Mouse (Mus musculus) ovary, adult 2 months (tissue): ENCODE measurements around the gene Sdf4. TPM values are rescaled to one million over a fixed set of nuclear protein-coding genes. Genes with fewer than 3 reads are reported as not detected.

Experiments
- polyA plus RNA-seq: library from polyadenylated mRNA; depleted of rRNA; stranded (reverse); fragments of >200 nt; gene quantifications from 2 replicates; pipeline ENCODE4 v1.2.3, GENCODE M21; 2012; rRNA removed

The Sdf4 gene
- polyA plus RNA-seq, result 48.7 and 65.1 TPM in 2 replicates

DNA sequence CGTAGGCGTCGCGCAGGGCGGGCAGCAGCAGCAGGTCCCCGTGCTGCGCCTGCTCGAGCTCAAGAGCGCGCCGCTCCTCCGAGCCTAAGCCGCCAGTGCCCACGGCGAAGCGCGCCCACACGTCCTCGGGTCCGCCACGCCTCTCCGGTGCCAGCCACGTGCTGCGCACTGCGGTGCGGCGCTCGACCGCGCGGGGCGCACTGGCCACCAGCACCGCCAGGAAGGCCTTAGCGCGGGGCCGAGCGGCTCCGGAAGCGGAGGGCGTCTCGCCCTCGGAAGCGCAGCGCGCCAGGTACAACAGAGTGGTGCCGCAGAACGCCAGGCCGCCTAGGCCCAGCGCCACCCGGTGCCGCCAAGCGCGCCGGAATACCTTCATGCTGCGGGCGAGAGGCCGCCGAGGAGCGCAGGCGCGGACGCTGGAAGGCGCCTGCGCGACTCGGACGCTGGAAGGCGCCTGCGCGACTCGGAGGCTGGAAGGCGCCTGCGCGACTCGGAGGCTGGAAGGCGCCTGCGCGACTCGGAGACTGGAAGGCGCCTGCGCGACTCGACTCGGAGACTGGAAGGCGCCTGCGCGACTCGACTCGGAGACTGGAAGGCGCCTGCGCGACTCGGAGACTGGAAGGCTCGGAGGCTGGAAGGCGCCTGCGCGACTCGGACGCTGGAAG is at the start of gene Sdf4, which contains the start of gene B3galt6:
Gene Sdf4, plus strand, starts transcription at position 632 of the 665 bp plus-strand sequence.
Gene B3galt6, minus strand, starts transcription at position 409 of the 665 bp plus-strand sequence.

DNA sequence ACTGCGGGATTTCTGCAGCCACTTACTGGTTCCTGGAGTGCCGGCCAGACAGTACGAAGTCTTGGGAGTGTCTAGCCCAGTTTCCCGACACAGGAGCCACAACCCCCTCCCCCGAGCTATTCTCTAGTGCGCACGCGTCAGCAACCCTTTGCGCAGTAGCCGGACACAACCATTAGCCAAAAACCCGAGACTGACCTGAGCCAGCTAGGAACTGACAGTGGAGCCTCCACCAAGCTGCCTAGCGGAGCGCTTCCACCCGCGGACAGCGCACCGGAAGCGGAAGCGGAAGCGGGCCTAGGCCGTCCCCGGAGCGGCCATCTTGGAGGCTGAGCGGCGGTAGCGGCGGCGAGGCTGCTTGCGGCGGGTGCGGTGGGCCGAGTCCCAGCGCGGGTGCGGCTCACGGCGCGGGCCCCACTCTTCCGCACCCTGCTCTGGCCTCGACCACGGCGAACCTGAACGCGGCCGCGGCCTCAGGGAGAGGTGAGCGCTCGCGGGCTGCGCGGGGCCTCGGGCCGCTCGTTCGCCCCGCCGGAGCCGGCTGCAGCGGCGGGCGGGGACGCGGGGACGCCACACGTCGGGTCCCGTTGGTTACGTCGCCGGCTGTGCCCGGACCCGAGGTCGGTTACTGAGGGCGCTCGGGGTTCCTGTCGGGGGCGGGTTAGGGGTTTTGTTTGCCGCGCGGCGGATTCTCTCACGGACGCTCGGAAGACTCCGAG is 49.0 kb upstream of the Sdf4 start, which contains the start of gene Ube2j2:
Gene Ube2j2, plus strand, starts transcription at position 298 of the 716 bp plus-strand sequence.

DNA sequence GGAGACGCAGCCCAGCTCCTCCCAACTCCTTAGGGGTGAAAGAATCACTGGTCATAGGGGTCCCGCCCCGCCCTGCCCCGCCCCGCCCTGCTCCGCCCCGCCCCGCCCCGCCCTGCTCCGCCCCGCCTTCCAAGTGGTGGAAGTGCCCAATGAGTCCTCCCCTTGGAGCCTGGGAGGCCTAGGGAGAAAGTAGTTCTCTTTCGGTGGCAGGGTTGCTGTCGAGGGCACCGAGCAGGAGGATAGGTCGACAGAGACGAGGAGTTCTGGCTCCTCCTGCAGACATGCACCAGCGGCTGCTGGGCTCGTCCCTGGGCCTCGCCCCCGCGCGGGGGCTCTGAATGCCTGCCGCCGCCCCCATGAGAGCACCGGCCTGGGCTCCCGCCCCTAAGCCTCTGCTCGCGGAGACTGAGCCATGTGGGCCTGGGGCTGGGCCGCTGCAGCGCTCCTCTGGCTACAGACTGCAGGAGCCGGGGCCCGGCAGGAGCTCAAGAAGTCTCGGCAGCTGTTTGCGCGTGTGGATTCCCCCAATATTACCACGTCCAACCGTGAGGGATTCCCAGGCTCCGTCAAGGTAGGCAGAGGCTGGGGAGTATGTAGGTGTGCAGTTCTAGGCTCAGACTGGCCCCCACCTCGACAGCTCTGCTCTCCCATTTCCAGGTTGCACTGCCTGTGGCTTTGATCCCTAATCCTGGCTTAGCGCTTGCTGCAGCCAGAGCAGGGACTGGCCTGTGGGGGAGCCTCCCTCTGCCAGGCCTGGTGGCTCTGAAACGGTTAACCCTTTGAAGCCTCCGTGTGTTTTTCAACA is 30.3 kb upstream of the Sdf4 start, which contains the start of gene C1qtnf12:
Gene C1qtnf12, plus strand, starts transcription at position 152 of the 805 bp plus-strand sequence.

DNA sequence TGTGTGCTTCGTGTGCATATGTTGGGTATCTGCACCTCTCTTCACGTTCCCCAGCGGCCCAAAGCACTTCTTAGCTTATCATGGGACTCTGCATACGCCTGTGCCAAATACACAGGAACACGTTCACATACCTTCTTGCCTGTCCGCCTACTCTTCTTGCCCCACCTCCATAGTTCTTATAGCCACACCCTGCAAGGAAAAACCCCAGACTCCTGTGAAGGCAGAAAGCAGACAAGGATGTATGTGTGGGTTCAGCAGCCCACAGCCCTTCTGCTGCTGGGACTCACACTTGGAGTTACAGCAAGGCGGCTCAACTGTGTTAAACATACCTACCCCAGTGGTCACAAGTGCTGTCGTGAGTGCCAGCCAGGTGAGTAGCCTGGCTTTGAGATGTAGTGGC is 21.0 kb downstream of the Sdf4 start, which contains the start of gene Tnfrsf4:
Gene Tnfrsf4, plus strand, starts transcription at position 207 of the 400 bp plus-strand sequence.

DNA sequence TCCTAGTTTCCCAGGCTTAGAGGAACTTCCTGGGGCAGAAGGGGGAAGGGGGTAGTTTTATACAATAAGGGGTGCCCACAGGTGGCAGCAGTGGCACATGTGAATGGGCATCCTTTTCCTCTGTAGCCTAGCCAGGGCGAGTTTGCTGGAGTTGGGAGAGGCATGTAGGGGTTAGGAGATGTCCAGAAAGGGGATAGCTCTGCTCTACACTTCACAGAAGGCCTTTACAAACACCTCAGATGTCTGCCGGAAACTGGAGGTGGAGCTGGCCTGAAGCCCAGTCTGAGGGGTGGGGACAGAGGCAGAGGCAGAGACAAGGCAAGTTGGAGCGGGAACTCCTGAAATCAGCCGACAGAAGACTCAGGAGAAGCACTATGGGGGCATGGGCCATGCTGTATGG is 33.3 kb downstream of the Sdf4 start, which contains the start of gene Tnfrsf18:
Gene Tnfrsf18, plus strand, starts transcription at position 152 of the 400 bp plus-strand sequence.

DNA sequence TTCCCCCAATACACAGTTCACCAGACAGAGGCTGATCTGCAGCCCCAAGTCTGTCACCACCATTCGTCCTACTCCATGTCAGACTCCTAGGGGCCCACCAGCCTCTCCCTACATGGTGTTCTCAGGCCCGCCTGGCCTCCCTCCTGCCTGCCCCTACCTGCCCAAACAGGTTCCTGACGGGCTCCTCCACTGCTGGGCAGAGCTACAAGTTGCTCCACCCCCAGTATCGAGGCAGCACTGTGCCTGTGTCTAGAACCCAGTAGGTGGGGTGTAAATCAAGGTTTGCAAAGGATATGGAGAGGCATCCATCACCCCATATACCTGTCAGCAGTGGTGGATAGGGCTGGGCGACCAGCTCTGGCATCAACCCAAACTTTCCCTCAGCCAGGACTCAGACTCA is 66.6 kb downstream of the Sdf4 start, which contains the start of gene Ttll10:
Gene Ttll10, minus strand, starts transcription at position 154 of the 400 bp plus-strand sequence.

Other genes starting within 250 kb of the Sdf4 start
- 164 and 228 TPM in 2 replicates for gene Atad3a, start 231.8 kb upstream of the Sdf4 start, polyA plus RNA-seq
- gene Vwa1, start 218.2 kb upstream of the Sdf4 start, polyA plus RNA-seq, result 38.0 and 45.5 TPM in 2 replicates
- 0.81 and 0.84 TPM in 2 replicates for gene Tmem88b, start 207.0 kb upstream of the Sdf4 start, polyA plus RNA-seq
- 7.0 and 7.3 TPM in 2 replicates for gene Ankrd65, start 202.4 kb upstream of the Sdf4 start, polyA plus RNA-seq
- gene Mrpl20, start 190.0 kb upstream of the Sdf4 start, polyA plus RNA-seq, result 47.9 and 50.3 TPM in 2 replicates
- gene Ccnl2, start 180.4 kb upstream of the Sdf4 start, polyA plus RNA-seq, result 79.1 and 80.1 TPM in 2 replicates
- gene Aurkaip1, start 161.6 kb upstream of the Sdf4 start, polyA plus RNA-seq, result 206 and 229 TPM in 2 replicates
- gene Mxra8, start 153.2 kb upstream of the Sdf4 start, polyA plus RNA-seq, result 550 and 561 TPM in 2 replicates
- gene Dvl1, start 145.5 kb upstream of the Sdf4 start, polyA plus RNA-seq, result 237 and 243 TPM in 2 replicates
- gene Tas1r3, start 129.5 kb upstream of the Sdf4 start, polyA plus RNA-seq, result 1.3 and 1.4 TPM in 2 replicates
- 43.1 and 47.1 TPM in 2 replicates for gene Cptp, start 123.4 kb upstream of the Sdf4 start, polyA plus RNA-seq
- gene Ints11, start 123.3 kb upstream of the Sdf4 start, polyA plus RNA-seq, result 49.6 and 63.3 TPM in 2 replicates
- gene Pusl1, start 101.1 kb upstream of the Sdf4 start, polyA plus RNA-seq, result 142 and 148 TPM in 2 replicates
- 47.6 and 51.6 TPM in 2 replicates for gene Acap3, start 101.0 kb upstream of the Sdf4 start, polyA plus RNA-seq
- gene Ube2j2, start 49.0 kb upstream of the Sdf4 start, polyA plus RNA-seq, result 132 and 145 TPM in 2 replicates
- gene C1qtnf12, start 30.6 kb upstream of the Sdf4 start, polyA plus RNA-seq, result 68.8 and 73.0 TPM in 2 replicates
- gene B3galt6, start 223 bp upstream of the Sdf4 start, polyA plus RNA-seq, result 24.3 and 26.5 TPM in 2 replicates
- 3.9 and 6.8 TPM in 2 replicates for gene Tnfrsf4, start 21.0 kb downstream of the Sdf4 start, polyA plus RNA-seq
- gene Tnfrsf18, start 33.3 kb downstream of the Sdf4 start, polyA plus RNA-seq, result 1.3 and 2.4 TPM in 2 replicates
- gene Ttll10, start 66.5 kb downstream of the Sdf4 start, polyA plus RNA-seq, result 12.9 and 21.0 TPM in 2 replicates
- gene 9430015G10Rik, start 117.1 kb downstream of the Sdf4 start, polyA plus RNA-seq, result 41.1 and 43.5 TPM in 2 replicates
- 2.4 and 3.2 TPM in 2 replicates for gene Rnf223, start 137.6 kb downstream of the Sdf4 start, polyA plus RNA-seq
- 102 and 106 TPM in 2 replicates for gene Agrn, start 204.6 kb downstream of the Sdf4 start, polyA plus RNA-seq
- gene Isg15, start 207.9 kb downstream of the Sdf4 start, polyA plus RNA-seq, result 11.5 and 19.8 TPM in 2 replicates
- 2.3 and 3.2 TPM in 2 replicates for gene AW011738, start 210.4 kb downstream of the Sdf4 start, polyA plus RNA-seq
- gene Perm1, start 223.0 kb downstream of the Sdf4 start, polyA plus RNA-seq, result 0.47 and 0.60 TPM in 2 replicates
- gene Plekhn1, start 242.0 kb downstream of the Sdf4 start, polyA plus RNA-seq, result 102 and 109 TPM in 2 replicates
- 124 and 144 TPM in 2 replicates for gene Noc2l, start 243.1 kb downstream of the Sdf4 start, polyA plus RNA-seq